Mouse (Mus musculus): ENCODE data around the gene Cyp11a1.

- no peak for TF ChIP-seq POLR2A (IDR thresholded peaks at IDR 0.05; ENCODE audit: control insufficient read depth, low read depth, low read length)
- TF ChIP-seq CTCF (IDR thresholded peaks at IDR 0.05; ENCODE audit: control insufficient read depth, insufficient read depth, insufficient replicate concordance, low read depth, low read length), result peak; percentile 85; the same call in 1 of the 2 replicates
These were observed 32.4 kb downstream of the Cyp11a1 start for GRCm38 (mm10) chr9:58038500-58039168.
